Mouse (Mus musculus) liver, adult 2 months (tissue): ENCODE measurements at regions not wholly inside any gene's neighbourhood (a gene's known extent, or its start where the extent isn't known, plus 50 kb on each side); places are given as distances from the start of the nearest gene placed in this dataset.
A peak's percentile ranks its signal among the peaks of the same experiment; 100 is the strongest.

Source experiments
- DNase-seq: peaks from one replicate; pipeline ENCODE4 v3.0.0-alpha.2; 2011; ENCODE audit warnings: low read depth, low spot score; ENCODE audit errors: extremely low read depth
- H3K27ac ChIP-seq: fragments of 200-500 bp; replicated peaks from 2 replicates; pipeline ENCODE4 v1.5.1; 2012; ENCODE audit warnings: low read depth, mild to moderate bottlenecking, control low read depth, inconsistent platforms, low read length; ENCODE audit not compliant: insufficient read depth
- H3K27me3 ChIP-seq: fragments of 200-500 bp; 2 replicates; pipeline ENCODE4 v1.6.1; 2012; ENCODE audit warnings: mild to moderate bottlenecking, moderate library complexity, low read length, inconsistent platforms; ENCODE audit not compliant: control insufficient read depth, insufficient read depth
- H3K36me3 ChIP-seq: fragments of 200-500 bp; 2 replicates; pipeline ENCODE4 v1.6.1; 2012; ENCODE audit warnings: low read length, inconsistent platforms; ENCODE audit not compliant: control insufficient read depth, insufficient read depth
- H3K4me1 ChIP-seq: fragments of 200-500 bp; 2 replicates; pipeline ENCODE4 v1.6.1; 2011; ENCODE audit warnings: low read length; ENCODE audit not compliant: control insufficient read depth, insufficient read depth
- H3K4me3 ChIP-seq: fragments of 200-500 bp; 2 replicates; pipeline ENCODE4 v1.5.1; 2011; ENCODE audit warnings: low read depth, mild to moderate bottlenecking, control low read depth, low read length, moderate library complexity; ENCODE audit not compliant: insufficient read depth
- H3K79me2 ChIP-seq: fragments of 200-500 bp; 2 replicates; pipeline ENCODE4 v1.6.1; 2012; ENCODE audit warnings: inconsistent platforms, mild to moderate bottlenecking, low read length, moderate library complexity; ENCODE audit not compliant: control insufficient read depth, insufficient read depth
- H3K9ac ChIP-seq: fragments of 200-500 bp; 2 replicates; pipeline ENCODE4 v1.6.1; 2012; ENCODE audit warnings: low read depth, mild to moderate bottlenecking, control low read depth, inconsistent platforms, low read length
- CTCF ChIP-seq: fragments of 200-500 bp; IDR thresholded peaks from 2 replicates; pipeline ENCODE4 v1.5.1; 2011; ENCODE audit warnings: low read depth, low read length, control low read depth
- POLR2A ChIP-seq: fragments of 200-500 bp; IDR thresholded peaks from 2 replicates; pipeline ENCODE4 v1.6.1; 2011; ENCODE audit warnings: low read length, control low read depth; ENCODE audit not compliant: insufficient read depth; ENCODE audit errors: extremely low read depth
- WGBS: fragments of 180-500 bp; shearing (Covaris S2); methylation state at CpG from one replicate; pipeline ENCODE4 v1.1.7; 2018; 5-methylcytosine and 5-hydroxymethylcytosine counted together

DNA sequence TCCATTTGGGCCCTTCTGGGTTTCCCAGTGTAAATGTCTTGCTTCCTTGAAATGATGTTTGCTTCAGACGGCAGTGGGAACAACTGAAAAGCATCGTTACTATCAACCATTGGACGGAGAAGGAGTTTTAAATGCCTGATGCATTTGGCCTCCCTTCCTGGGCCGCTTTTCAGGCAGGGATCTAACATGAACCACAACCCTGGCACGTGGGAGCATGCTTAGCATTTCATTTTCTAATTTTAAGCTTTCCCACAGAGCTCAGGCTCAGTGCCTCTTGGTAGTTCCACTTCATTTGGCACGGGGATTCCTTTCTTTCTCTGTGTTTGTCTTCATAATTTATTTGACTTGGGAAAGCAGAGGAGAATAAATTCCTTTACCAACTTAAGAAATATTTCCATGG, 406.6 kb upstream of the Nbea start:
- TF ChIP-seq POLR2A = no peak
- no peak for TF ChIP-seq CTCF
- Histone ChIP-seq H3K9ac (no peak overlapping the region), H3K36me3 (no peaks in the 10 kb centered on the region), H3K4me3 (no peak overlapping the region), H3K27ac (no peak overlapping the region), H3K79me2 (no peaks in the 10 kb centered on the region), H3K27me3 (no peaks in the 10 kb centered on the region), H3K4me1 (no peaks in the 10 kb centered on the region)
- WGBS = 69% methylated on average over 6 of the region's 6 CpGs
- DNase-seq = no peak

DNA sequence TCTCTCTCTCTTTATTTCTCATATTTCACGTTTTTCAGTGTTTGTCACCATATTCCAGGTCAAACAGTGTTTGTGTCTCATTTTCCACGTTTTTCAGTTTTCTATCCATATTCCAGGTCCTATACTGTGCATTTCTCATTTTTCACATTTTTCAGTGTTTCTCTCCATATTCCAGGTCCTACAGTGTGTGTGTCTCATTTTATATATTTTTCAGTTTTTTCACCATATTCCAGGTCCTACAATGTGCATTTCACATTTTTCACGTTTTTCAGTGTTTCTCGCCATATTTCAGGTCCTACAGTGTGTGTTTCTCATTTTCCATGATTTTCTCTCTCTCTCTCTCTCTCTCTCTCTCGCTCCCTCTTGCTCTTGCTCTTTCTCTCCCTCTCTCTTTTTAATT, 391.9 kb upstream of the Nbea start:
- no peaks in the 10 kb centered on the region for H3K36me3 ChIP-seq
- H3K9ac ChIP-seq = no peak overlapping the region
- H3K4me1 ChIP-seq = no peaks in the 10 kb centered on the region
- DNase-seq = peak; percentile 36
- H3K27me3 ChIP-seq = no peaks in the 10 kb centered on the region
- H3K4me3 ChIP-seq = no peak overlapping the region
- TF ChIP-seq POLR2A (no peak), CTCF (no peak)
- WGBS = 50% methylated on average over 5 of the region's 5 CpGs
- no peaks in the 10 kb centered on the region for H3K79me2 ChIP-seq
- H3K27ac ChIP-seq = no peak overlapping the region

- no peak overlapping the region for H3K27ac ChIP-seq
- no peaks in the 10 kb centered on the region for H3K36me3 ChIP-seq
- H3K4me3 ChIP-seq = no peak overlapping the region
- WGBS = 76% methylated on average over 2 of the region's 2 CpGs
- H3K9ac ChIP-seq = no peak overlapping the region
- no peaks in the 10 kb centered on the region for H3K4me1 ChIP-seq
- no peaks in the 10 kb centered on the region for H3K79me2 ChIP-seq
- TF ChIP-seq CTCF (no peak), POLR2A (no peak)
- H3K27me3 ChIP-seq = no peaks in the 10 kb centered on the region
- no peak for DNase-seq
These were observed 352.7 kb upstream of the Nbea start for GRCm38 (mm10) chr3:56536178-56536577.

GRCm38 (mm10) chr3:56504445-56504844, 320.9 kb upstream of the Nbea start:
- Histone ChIP-seq H3K27me3 (no peaks in the 10 kb centered on the region), H3K4me3 (no peak overlapping the region), H3K79me2 (no peaks in the 10 kb centered on the region), H3K9ac (no peak overlapping the region), H3K4me1 (no peaks in the 10 kb centered on the region), H3K36me3 (no peaks in the 10 kb centered on the region), H3K27ac (no peak overlapping the region)
- no peak for DNase-seq
- TF ChIP-seq POLR2A = no peak
- TF ChIP-seq CTCF = no peak
- 89% methylated on average over 1 of the region's 1 CpGs for WGBS

DNA sequence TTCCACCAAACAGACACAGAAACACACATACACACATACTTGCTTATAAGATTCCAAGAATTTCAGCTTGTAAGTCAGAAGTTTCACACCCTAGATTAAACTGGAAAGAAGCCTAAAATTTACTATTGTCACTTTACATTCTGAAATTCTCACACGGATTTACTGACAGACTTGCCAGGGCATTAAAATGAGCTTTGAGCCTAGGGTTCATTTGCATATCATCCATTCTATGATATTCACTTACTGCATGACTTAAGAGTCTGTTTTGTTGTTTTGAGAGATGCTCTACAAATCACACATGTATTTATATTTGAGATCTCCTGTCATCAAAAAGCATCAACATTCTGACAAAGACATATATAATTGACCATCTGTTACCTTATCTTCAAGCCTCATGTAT, 315.8 kb upstream of the Nbea start:
- no peak overlapping the region for H3K9ac ChIP-seq
- WGBS = 49% methylated on average over 1 of the region's 1 CpGs
- H3K4me3 ChIP-seq = no peak overlapping the region
- H3K79me2 ChIP-seq = no peaks in the 10 kb centered on the region
- H3K27ac ChIP-seq = no peak overlapping the region
- no peaks in the 10 kb centered on the region for H3K27me3 ChIP-seq
- H3K4me1 ChIP-seq = no peaks in the 10 kb centered on the region
- TF ChIP-seq CTCF (no peak), POLR2A (no peak)
- DNase-seq = no peak
- H3K36me3 ChIP-seq = no peaks in the 10 kb centered on the region

- WGBS = 81% methylated on average over 1 of the region's 1 CpGs
- H3K9ac ChIP-seq = no peak overlapping the region
- TF ChIP-seq POLR2A = no peak
- no peak for TF ChIP-seq CTCF
These were observed 310.4 kb upstream of the Nbea start for GRCm38 (mm10) chr3:56493937-56494336.

More at GRCm38 (mm10) chr3:56493937-56494336, 310.4 kb upstream of the Nbea start:
- no peaks in the 10 kb centered on the region for H3K79me2 ChIP-seq
- H3K4me3 ChIP-seq = no peak overlapping the region
- no peak for DNase-seq
- H3K36me3 ChIP-seq = no peaks in the 10 kb centered on the region
- no peaks in the 10 kb centered on the region for H3K4me1 ChIP-seq
- H3K27me3 ChIP-seq = no peaks in the 10 kb centered on the region
- no peak overlapping the region for H3K27ac ChIP-seq
